Mouse (Mus musculus) forebrain, postnatal 0 days (tissue): ENCODE results near the gene Alkbh5. TPM values are rescaled to one million over a fixed set of nuclear protein-coding genes. Genes with fewer than 3 reads are reported as not detected.
A peak's percentile ranks its signal among the peaks of the same experiment; 100 is the strongest.

Experiments
- ATAC-seq: fragments of 200-750 bp; cut with Nextera tagmentation; 2 replicates; pipeline ENCODE4 v1.8.0; 2017; ENCODE audit warnings: mild to moderate bottlenecking, moderate library complexity
- DNase-seq: peaks from one replicate; pipeline ENCODE4 v3.0.0-alpha.2; 2015
- H3K27ac ChIP-seq: fragments of 300-500 bp; sonication (generic); 2 replicates; pipeline ENCODE4 v1.5.1; 2014; ENCODE audit warnings: low read depth, mild to moderate bottlenecking, antibody characterized with exemption, low read length, moderate library complexity, mixed read lengths
- H3K27me3 ChIP-seq: fragments of 300-500 bp; sonication (generic); 2 replicates; pipeline ENCODE4 v1.6.1; 2014; ENCODE audit warnings: mild to moderate bottlenecking, low read length, mixed read lengths; ENCODE audit not compliant: insufficient read depth
- H3K36me3 ChIP-seq: fragments of 300-500 bp; sonication (generic); 2 replicates; pipeline ENCODE4 v1.6.1; 2014; ENCODE audit warnings: mild to moderate bottlenecking, moderate library complexity; ENCODE audit not compliant: insufficient read depth
- H3K4me1 ChIP-seq: fragments of 300-500 bp; sonication (generic); 2 replicates; pipeline ENCODE4 v1.6.1; 2014; ENCODE audit warnings: antibody characterized with exemption; ENCODE audit not compliant: insufficient read depth
- H3K4me2 ChIP-seq: fragments of 300-500 bp; sonication (generic); 2 replicates; pipeline ENCODE4 v1.6.1; 2014; ENCODE audit warnings: low read depth, mild to moderate bottlenecking, moderate library complexity
- H3K4me3 ChIP-seq: fragments of 300-500 bp; sonication (generic); 2 replicates; pipeline ENCODE4 v1.5.1; 2014; ENCODE audit warnings: low read depth, low read length, mixed read lengths
- H3K9ac ChIP-seq: fragments of 300-500 bp; sonication (generic); 2 replicates; pipeline ENCODE4 v1.6.1; 2014; ENCODE audit warnings: mild to moderate bottlenecking
- H3K9me3 ChIP-seq: fragments of 300-500 bp; sonication (generic); 2 replicates; pipeline ENCODE4 v1.6.1; 2016; ENCODE audit warnings: low read length
- CTCF ChIP-seq: sonication (generic); IDR thresholded peaks from 2 replicates; pipeline ENCODE4 v1.5.1; 2016; ENCODE audit warnings: antibody characterized with exemption, control low read depth, low read depth
- WGBS: fragments of 180-500 bp; shearing (Covaris S2); extraction: QIAGEN DNeasy Blood & Tissue Kit; methylation state at CpG from one replicate; pipeline ENCODE4 v1.1.7; 2014; 5-methylcytosine and 5-hydroxymethylcytosine counted together
- polyA plus RNA-seq: library from polyadenylated mRNA; unstranded; fragments of >200 nt; fragmentation: Nextera tagmentation; extraction: Ambion mirVana; gene quantifications from 2 replicates; pipeline ENCODE4 v1.2.1, GENCODE M21; 2015
- total RNA-seq: library from RNA; depleted of rRNA; stranded (reverse); fragments of >200 nt; gene quantifications from 2 replicates; pipeline ENCODE4 v1.2.3, GENCODE M21; 2014

Alkbh5 gene
- total and polyA plus RNA-seq, 2 experiments from 2014 or later: 21.8 to 32.8 TPM

- no peak overlapping the region for H3K9ac ChIP-seq
Measured at GRCm38 (mm10) chr11:60512520-60512919, 23.7 kb upstream of the Alkbh5 start.

GRCm38 (mm10) chr11:60514941-60515340 is 21.2 kb upstream of the Alkbh5 start:
- Histone ChIP-seq H3K9me3 (no peaks in the 10 kb centered on the region), H3K9ac (no peak overlapping the region), H3K4me3 (no peak overlapping the region), H3K36me3 (no peaks in the 10 kb centered on the region), H3K4me2 (no peak overlapping the region), H3K4me1 (no peaks in the 10 kb centered on the region), H3K27ac (no peak overlapping the region), H3K27me3 (no peaks in the 10 kb centered on the region; the same call in 1 of the 2 replicates)
- TF ChIP-seq CTCF: no peak
- WGBS: 67% methylated on average over 2 of the region's 2 CpGs
- no peak for DNase-seq
- no peak for ATAC-seq

More at GRCm38 (mm10) chr11:60512520-60512919, 23.7 kb upstream of the Alkbh5 start:
- 75% methylated on average over 2 of the region's 2 CpGs for whole genome bisulfite sequencing
- TF ChIP-seq CTCF: no peak
- ATAC-seq: no peak
- no peaks in the 10 kb centered on the region; the same call in 1 of the 2 replicates for H3K27me3 ChIP-seq
- H3K36me3 ChIP-seq: no peaks in the 10 kb centered on the region
- H3K27ac ChIP-seq: no peak overlapping the region
- H3K4me2 ChIP-seq: no peak overlapping the region
- no peak overlapping the region for H3K4me3 ChIP-seq
- H3K9me3 ChIP-seq: no peaks in the 10 kb centered on the region
- no peak for DNase-seq
- H3K4me1 ChIP-seq: peaks cover 4% of the 10 kb centered on the region; the same call in 1 of the 2 replicates

- ATAC-seq (no peak), DNase-seq (no peak)
- no peak for TF ChIP-seq CTCF
- no peaks in the 10 kb centered on the region for H3K27me3 ChIP-seq
- H3K4me3 ChIP-seq: no peak overlapping the region
- no peaks in the 10 kb centered on the region for H3K9me3 ChIP-seq
- 82% methylated on average over 4 of the region's 4 CpGs for WGBS
- no peaks in the 10 kb centered on the region for H3K36me3 ChIP-seq
- H3K27ac ChIP-seq: no peak overlapping the region
- H3K4me2 ChIP-seq: no peak overlapping the region
- H3K4me1 ChIP-seq: no peaks in the 10 kb centered on the region
- H3K9ac ChIP-seq: no peak overlapping the region
Measured at GRCm38 (mm10) chr11:60518305-60518704, 17.9 kb upstream of the Alkbh5 start.

- TF ChIP-seq CTCF: no peak
- 78% methylated on average over 5 of the region's 5 CpGs for WGBS
Measured at GRCm38 (mm10) chr11:60522027-60522426, 14.2 kb upstream of the Alkbh5 start.

DNA sequence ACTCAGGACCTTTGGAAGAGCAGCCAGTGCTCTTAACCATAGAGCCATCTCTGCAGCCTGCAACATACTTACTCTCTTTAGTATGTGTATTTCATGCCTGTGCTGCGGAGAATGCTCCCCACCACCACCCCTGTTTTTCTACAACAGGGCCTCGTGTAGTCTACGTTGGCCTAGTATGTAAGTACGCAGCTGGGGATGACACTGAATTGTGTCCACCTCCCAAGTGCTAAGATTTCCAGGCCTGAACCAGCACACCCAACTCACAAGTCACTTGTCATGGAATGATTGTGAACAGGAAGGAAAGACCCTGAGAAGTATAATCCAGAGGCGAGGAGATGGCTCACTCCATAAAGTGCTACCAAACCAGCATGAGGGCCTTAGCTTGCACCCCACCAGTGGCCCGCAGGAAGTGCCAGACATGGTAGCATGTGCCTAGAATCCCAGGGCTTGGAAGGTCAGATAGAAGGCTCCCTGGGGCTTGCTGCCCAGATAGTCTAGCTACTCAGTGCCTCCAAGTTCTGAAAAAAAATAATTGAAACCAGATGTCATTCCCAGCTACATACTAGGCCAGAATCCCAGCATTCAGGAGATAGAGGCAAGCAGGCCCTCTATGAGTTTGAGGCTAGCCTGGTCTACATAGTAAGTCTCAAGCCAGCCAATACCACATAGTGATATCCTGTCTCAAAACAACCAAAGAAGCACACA is 13.4 kb upstream of the Alkbh5 start:
- Histone ChIP-seq H3K27me3 (no peaks in the 10 kb centered on the region), H3K27ac (no peak overlapping the region), H3K36me3 (no peaks in the 10 kb centered on the region), H3K9me3 (no peaks in the 10 kb centered on the region), H3K4me2 (no peak overlapping the region), H3K4me3 (no peak overlapping the region), H3K9ac (no peak overlapping the region), H3K4me1 (no peaks in the 10 kb centered on the region)
- no peak for DNase-seq
- ATAC-seq: no peak
- no peak for TF ChIP-seq CTCF
- WGBS: 90% methylated on average over 6 of the region's 6 CpGs

More at GRCm38 (mm10) chr11:60522027-60522426, 14.2 kb upstream of the Alkbh5 start:
- Histone ChIP-seq H3K4me3 (no peak overlapping the region), H3K4me2 (no peak overlapping the region), H3K9ac (no peak overlapping the region), H3K4me1 (no peaks in the 10 kb centered on the region), H3K27me3 (no peaks in the 10 kb centered on the region), H3K9me3 (no peaks in the 10 kb centered on the region), H3K36me3 (no peaks in the 10 kb centered on the region), H3K27ac (no peak overlapping the region)
- DNase-seq (no peak), ATAC-seq (no peak)

DNA sequence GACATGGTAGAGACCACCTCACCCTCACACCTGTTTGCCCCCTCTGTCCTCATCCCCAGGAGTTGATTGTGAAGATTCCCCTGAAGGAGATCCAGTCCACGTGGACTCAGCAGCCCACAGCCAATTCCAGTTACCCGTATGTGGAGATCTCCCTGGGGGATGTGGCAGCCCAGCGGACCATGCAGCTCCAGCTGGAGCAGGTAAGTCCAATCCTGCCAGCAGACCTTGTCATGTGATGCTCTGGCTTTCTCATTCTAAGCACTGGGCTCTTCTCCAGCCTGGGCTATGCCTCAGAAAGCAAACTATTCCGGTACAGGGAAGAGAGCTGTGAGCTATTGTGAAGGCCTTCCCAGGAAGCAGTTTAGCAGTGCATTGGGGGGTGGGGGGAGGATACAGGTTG is 9.7 kb upstream of the Alkbh5 start:
- no peak for DNase-seq
- no peaks in the 10 kb centered on the region for H3K36me3 ChIP-seq
- 64% methylated on average over 4 of the region's 4 CpGs for WGBS

DNA sequence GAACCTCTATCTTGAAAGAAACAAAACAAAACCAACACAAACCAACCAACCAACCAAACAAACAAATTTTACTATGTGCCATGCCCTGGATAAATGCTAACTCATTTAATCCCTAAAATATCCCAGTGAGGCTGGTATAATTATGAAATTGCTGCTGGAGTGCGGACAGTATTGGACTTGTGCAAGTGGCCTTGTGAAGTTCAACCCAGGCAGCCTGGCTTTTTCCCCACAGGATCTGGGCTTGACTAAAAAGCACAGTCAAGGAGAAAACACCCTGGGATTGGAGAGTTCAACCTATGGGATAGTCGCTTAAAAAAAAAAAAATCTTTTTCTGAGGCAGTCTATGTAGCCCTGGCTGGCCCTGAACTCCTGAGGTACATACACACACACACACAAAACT is 505 bp upstream of the Alkbh5 start:
- no peak for TF ChIP-seq CTCF
- H3K9me3 ChIP-seq: no peaks in the 10 kb centered on the region
- 0 out of 2 replicates have a peak overlapping the region, but pooled peaks have one; percentile 98 for H3K27ac ChIP-seq
- no peak for DNase-seq
- H3K9ac ChIP-seq: no peak overlapping the region
- peaks cover 13% of the 10 kb centered on the region for H3K4me1 ChIP-seq
- no peaks in the 10 kb centered on the region for H3K27me3 ChIP-seq
- no peak overlapping the region for H3K4me3 ChIP-seq
- H3K4me2 ChIP-seq: peak overlapping the region; percentile 94; the same call in 1 of the 2 replicates
- no peak for ATAC-seq
- WGBS: 89% methylated on average over 2 of the region's 2 CpGs
- no peaks in the 10 kb centered on the region for H3K36me3 ChIP-seq

More for the DNA sequence above, 9.7 kb upstream of the Alkbh5 start:
- no peaks in the 10 kb centered on the region for H3K9me3 ChIP-seq
- H3K9ac ChIP-seq: no peak overlapping the region
- no peak overlapping the region for H3K4me3 ChIP-seq
- ATAC-seq: no peak
- no peak overlapping the region for H3K4me2 ChIP-seq
- no peak overlapping the region for H3K27ac ChIP-seq
- no peak for TF ChIP-seq CTCF
- H3K4me1 ChIP-seq: no peaks in the 10 kb centered on the region
- no peaks in the 10 kb centered on the region for H3K27me3 ChIP-seq
